Mouse (Mus musculus) adrenal gland, adult 18-20 months (tissue): ENCODE measurements around the gene Apod. TPM values are rescaled to one million over a fixed set of nuclear protein-coding genes. Genes with fewer than 3 reads are reported as not detected.

ENCODE experiments used
- DNase-seq, 2 experiments: peaks; one replicate each; pipeline ENCODE4 v3.0.0; 2021 to 2022; ENCODE audit warnings: low spot score in 2 of 2
- microRNA-seq, 2 experiments: library from miRNA; unstranded; fragments of <30 nt; microRNA quantifications; one replicate each; pipeline ENCODE4 v1.2.0; 2021; ENCODE audit warnings: borderline number of aligned reads in 2 of 2
- total RNA-seq, 2 experiments: library from RNA; stranded (reverse); gene quantifications; 1 replicate in 1 of 2; 2 replicates in 1 of 2; pipeline ENCODE4 v1.2.3; 2021

Apod gene
- total RNA-seq, 2 experiments from 2014 or later = 7.3 to 13.7 TPM

DNA sequence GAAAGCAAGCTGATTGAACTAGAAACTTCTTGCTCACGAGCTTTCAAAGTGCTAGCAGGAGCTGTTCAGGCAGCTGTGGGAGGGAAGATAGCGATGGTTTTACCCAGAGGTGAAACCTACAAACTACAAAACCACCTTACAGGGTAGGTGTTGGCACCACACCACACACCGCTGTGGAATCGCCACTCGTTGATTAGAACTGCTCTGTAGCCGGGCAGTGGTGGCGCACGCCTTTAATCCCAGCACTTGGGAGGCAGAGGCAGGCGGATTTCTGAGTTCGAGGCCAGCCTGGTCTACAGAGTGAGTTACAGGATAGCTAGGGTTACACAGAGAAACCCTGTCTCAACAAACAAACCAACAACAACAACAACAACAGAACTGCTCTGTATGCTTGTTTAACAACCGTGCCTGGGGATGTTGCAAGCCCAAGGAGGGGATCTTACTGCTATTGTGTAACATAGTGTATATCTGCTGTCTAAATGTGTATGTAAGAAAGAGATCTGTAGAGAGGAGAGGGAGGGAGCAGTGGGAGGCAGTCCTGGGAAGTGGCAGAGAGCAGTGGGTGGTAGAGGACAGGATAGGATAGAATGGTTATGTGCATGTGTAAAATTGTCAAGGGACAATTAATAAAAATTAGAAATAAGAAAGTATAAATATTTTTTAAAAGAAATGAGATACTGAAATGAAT is 27.7 kb downstream of the Apod start:
- no peak for DNase-seq

DNA sequence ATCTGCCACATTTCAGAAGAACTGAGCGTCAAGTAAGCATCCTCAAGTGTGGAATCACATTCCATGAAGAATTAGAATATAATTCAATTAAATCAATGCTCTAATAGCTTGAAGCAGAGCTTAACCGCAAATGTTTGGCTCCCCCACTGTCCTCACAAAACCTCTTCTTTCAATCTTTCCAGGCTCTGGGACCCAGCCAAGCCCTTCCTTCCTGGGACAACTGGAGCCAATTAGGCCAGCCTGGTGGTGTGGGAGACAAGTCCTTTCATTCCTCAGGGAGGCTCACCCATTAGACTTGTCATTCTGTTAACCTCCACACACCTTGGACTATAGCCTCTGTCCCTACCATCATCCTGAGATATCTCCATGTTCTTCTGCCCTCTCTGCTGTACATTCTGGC is 32.6 kb downstream of the Apod start:
- no peak for DNase-seq

DNA sequence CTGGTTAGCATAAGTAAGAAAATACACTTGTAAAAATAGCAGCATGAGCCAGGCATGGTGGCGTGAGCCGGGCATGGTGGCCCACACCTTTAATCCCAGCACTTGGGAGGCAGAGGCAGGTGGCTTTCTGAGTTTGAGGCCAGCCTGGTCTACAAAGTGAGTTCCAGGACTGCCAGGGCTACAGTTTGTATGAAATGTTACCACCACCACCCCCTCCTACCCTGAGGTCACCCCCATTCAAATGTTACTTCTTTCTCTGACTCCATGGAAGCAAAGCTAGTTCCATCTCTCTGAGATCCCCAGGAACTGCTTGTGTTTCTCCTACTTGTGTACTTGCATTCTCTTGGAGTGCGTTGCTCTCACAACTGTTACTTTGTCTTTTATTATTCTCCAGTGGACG is 34.4 kb downstream of the Apod start:
- no peak for DNase-seq

DNA sequence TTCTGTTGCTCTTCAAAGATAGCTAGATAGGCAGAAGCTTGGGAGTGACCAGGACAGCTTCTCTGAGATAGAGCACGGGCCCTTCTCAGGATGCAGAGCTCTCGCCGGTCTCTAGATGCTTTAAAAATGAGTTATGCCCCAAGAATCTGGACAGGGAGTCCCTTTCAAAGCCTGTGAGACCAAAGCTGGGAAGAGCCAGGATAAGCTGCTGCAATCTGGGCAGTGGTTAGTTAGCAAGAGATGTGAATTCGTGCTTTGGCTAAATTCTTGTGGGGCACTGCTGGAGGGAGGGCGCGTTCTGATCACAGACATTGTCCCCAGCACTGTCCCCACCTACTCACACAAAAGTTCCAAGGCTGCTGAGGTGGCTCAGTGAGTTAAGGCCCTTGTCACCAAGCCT is 36.0 kb downstream of the Apod start:
- no peak for DNase-seq

DNA sequence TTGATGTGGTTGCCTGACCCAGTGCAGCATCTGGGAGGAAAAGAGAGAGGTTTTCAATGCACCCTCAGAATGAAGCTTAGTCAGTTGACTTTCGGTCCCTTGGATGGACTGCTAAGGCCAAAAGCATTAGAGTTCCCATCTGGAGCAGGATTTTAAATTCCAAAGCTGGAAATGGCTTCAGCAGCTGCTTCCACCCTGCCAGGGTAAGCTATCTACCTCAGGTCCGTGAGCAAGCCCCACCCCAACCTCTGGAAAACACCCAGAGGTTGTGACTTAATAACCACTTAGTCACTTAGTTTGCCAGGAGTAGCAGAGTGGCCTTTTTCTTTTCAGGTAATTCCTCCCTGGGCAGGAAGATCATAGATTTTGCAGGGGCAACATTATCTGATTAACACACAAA is 36.5 kb downstream of the Apod start:
- DNase-seq = no peak

DNA sequence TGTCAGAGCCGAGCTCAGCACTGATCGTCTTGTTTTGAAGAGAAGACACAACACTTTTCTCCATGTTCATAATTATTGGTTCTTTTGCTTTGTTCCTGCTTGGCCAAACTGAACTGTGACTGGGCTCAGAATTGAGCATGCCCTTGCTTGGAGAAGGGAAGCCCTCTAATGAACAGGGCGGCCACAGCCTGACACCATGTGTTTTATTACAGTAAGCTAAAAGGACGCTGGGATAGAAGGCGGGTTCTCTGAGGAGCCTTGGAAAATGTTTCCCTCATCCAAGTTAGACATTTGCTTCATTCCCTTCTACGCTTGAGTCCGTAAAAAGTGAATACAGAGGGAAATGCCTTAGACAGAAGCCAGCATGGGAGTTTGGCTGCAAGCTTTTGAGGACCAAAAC is 37.6 kb downstream of the Apod start:
- DNase-seq = no peak

DNA sequence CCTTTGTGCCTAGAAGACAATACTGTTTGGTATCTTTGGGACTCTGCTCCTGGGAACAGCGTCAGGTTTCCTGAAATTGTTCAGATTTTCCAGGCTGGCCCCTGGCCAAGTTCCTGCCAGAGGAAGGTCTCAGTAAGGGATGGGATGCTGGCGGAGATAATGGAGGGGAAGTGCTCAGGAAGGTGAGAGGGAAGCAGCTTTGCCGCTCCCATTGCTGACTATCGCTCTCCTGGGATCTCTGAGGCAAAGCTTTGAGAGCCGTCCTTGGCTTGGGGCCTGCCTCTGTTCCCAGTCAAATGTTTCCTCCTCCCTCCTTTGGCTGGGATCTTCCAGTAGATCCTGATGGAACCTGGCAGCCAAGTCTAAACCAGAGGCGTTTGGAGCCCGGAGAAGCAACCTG is 38.1 kb downstream of the Apod start:
- DNase-seq = peak; percentile 60 to 72

DNA sequence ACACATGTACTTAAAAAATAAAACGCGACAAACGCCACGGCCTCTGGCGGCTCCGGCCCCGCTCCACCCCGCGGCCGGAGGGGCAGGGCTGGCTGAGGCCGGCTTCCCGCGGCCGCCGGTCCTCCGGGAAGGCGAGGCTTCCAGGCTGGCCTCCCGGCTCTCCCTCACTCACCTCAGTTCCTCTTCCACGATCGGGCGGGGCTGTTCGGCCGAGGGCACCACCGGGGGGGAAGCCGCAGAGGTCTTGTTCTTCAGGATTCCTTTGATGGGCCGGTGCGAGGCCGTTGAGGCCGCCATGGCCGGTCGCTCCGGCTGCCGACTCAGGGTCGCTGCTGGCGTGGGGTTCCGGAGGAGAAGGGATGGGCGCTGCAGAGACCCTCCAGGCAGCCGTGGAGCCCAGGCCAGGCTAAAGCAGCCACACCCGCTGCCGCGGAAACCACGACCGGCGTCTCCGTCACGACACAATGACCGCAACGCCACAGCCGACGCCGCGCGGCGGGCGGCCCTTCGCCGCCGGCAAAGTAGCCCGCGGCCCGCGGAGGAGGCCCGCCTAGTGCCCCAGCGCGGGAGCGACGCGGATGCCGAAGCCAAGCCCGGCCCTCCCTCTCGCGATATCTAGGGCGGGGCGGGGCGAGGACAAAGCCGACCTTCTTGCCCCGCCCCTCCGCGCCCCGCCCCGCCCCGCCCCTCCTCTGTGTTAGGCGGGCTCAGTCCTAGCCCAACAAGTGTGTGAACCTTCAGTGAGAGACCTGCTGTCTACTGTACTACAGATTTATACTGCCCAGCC is 39.7 kb downstream of the Apod start, which contains the start of gene Ppp1r2:
Gene Ppp1r2, minus strand, starts transcription at position 604 of the 787 bp plus-strand sequence.
- DNase-seq = peak; percentile 97 to 98

DNA sequence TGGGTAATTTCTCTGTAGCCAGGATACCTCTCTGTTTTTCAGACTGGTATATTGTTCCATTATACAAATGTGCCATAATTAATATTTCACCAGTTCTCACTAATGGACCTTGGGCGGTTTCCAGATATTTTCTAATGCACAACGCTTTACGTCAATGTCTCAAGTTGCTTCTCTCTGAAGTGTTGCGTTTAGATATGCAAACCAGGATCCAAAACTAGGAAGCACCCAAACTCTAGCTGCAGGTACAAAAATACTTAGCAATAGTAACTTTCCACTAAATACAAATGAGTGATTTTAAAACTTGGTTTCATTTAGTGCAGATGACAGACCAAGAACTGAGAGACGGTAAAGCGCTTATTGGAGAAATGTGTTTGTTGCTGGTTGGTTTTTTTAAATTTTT is 40.5 kb downstream of the Apod start:
- no peak for DNase-seq

DNA sequence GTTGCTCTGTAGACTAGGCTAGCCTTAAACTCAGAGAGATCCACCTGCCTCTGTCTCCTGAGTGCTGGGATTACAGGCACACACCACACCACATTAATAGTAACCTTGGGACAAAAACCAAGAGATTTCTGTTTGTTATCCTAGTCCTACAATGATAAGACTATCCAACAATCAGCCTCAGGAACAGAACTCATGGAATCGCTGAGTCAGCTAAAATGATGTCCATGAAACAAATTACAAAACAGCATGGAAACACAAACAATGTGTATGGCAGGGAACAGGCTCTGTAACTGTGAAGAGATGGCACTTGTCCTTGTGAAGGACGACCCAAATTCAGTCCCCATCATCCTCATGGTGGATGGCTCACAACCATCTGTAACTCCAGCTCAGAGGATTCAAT is 47.9 kb downstream of the Apod start:
- no peak for DNase-seq

DNA sequence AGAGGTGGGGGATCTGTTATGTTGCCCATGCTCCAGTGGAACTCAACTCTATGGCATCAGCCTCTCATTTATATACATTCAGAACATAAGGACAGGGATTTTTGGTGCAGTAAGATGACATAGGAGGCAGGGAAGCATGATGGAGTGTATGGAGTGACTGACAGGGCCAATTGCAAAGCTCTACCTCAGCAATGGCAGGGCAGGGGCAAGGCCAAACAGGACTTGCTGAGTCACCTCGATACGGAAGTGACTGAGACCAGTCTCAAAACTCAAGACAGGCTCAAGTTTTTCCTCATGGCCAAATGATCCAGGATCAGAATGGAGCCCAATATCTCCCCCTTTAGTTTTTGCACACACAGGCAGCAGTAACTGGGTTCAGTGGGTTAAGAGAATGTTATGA is 58.5 kb downstream of the Apod start:
- DNase-seq = no peak

DNA sequence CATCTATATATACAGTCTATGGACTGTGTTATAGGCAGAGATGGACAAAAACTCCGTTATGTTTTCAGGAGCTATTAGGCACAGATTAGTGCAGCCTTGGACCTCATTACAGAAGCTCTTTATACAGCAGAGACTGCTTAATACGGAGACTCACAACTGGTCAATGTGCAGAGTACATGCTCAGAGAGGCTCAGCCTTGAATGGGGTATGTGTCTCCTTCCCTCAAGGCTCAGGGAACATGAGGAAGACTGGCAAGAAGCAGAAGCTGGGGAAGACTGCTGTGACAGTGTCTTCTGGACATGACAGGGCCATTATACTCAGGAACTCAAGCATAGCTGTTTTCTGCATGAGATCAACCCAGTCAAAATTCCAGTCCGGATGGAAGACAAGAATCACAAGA is 58.9 kb downstream of the Apod start:
- no peak for DNase-seq

DNA sequence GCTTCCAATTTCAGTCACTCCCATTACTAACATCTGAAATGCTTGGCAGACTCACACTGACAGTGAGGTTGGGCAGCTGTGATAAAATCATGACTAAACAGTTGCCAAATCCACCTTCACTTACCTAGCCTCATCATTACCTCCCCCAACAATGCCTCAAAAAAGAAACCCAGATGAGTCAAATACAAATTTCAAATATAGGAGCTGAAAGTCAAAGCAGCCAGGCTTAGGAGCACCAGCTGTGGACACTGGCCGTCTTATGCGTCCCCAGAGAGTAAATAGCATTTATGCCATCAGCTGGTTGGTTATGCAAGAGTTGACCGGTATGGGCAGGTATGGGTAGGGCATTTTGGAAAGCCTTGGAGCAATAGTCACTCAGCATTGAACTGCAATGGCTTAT is 65.2 kb downstream of the Apod start:
- DNase-seq = no peak

DNA sequence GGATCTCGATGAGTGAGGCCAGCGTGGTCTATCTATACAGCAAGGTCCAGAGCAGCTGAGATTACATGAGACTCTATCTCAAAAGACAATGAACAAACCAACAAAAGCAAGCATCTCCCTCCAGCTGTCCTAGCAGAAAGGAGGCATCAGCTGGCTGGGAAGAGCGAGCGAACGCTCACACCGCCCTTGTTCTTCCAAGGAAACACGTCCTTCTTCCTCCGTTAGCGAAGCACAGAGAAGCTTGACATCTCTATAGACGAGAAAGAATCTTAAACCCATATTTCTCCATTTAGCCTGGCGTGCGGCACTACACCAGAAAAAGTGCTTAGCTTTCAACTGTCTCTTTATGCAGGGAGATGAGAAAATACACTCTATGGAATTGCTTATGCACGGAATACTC is 65.9 kb downstream of the Apod start:
- no peak for DNase-seq

DNA sequence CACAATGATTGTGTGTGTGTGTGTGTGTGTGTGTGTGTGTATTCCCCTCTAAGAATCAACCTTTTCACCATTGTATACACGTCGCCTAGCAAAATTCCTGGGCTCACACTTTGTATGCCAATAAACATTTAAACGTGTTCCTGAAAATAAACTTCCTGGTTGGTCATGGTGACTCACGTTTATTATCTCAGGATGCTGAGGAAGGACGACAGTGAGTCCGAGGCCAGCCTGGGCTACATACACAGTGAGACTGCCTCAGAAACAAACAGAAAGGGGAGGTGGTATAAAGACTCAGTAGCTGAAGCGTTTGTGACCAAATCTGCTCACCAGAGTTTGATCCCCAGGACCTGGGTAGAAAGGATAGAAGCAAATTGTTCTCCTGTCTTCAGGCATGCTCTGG is 67.2 kb downstream of the Apod start:
- no peak for DNase-seq

Small RNA genes lying within 50 kb of the gene (microRNA-seq; reads per million reads assigned to microRNA genes)
- gene Gm27415 = 0 reads per million in 2 experiments

Other genes starting within 250 kb of the Apod start
- 10 to 100 TPM in 1 of 2 experiments, 1 to 10 TPM in 1; 8.4 to 15.2 TPM for gene Xxylt1, start 233.4 kb downstream of the Apod start, total RNA-seq
- gene Acap2, start 113.6 kb downstream of the Apod start, total RNA-seq = 10 to 100 TPM; 32.0 to 37.3 TPM
- 10 to 100 TPM; 74.0 to 78.2 TPM for gene Ppp1r2, start 39.5 kb downstream of the Apod start, total RNA-seq
- gene Bdh1, start 107.5 kb upstream of the Apod start, total RNA-seq = 10 to 100 TPM in 1 of 2 experiments, 1 to 10 TPM in 1; 5.0 to 23.1 TPM